Mouse (Mus musculus) stomach, adult 2 months (tissue): ENCODE results near the gene Gipc1. TPM values are rescaled to one million over a fixed set of nuclear protein-coding genes. Genes with fewer than 3 reads are reported as not detected.

Experiments used
- polyA plus RNA-seq: library from polyadenylated mRNA; depleted of rRNA; stranded (reverse); fragments of >200 nt; gene quantifications from 2 replicates; pipeline ENCODE4 v1.2.3, GENCODE M21; 2012; rRNA removed

Gipc1 gene
- polyA plus RNA-seq: 63.4 and 77.2 TPM in 2 replicates

DNA sequence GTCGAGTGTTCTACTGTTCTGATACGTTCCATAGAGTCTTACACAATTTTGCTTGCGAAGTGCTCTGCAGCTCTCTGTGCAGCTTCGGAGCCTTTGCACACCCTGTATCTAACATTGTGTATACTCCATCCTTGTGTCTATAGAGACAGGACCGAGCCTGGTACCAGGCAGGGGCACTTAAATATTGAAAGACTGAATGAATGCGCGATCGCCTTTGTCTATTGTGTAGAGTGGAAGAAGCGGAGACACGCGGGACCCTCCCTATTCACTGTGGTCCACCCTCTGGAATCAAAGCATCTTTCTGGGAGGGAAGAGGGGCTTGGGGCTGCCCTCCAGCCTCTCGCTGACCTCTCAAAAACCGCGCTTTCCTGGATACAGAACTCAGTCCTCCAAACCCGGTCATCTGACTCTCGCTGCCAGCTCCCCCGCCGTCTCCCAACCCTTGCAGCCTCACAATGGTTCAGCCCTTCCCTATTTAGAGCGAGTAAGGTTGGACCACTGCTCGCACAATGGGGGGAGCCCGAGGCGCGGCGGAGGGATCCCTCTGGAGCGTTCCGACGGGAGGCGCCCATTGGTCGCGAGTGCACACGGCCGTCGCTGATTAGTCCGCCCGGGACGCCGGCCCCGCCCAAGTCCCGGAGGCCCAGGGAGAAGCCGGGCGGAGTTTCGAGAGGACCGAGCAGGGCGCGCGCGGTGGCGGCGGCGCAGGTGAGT lies at the start of gene Gipc1:
Gipc1 (plus strand) TSS at position 648 of the 714 bp plus-strand sequence.

DNA sequence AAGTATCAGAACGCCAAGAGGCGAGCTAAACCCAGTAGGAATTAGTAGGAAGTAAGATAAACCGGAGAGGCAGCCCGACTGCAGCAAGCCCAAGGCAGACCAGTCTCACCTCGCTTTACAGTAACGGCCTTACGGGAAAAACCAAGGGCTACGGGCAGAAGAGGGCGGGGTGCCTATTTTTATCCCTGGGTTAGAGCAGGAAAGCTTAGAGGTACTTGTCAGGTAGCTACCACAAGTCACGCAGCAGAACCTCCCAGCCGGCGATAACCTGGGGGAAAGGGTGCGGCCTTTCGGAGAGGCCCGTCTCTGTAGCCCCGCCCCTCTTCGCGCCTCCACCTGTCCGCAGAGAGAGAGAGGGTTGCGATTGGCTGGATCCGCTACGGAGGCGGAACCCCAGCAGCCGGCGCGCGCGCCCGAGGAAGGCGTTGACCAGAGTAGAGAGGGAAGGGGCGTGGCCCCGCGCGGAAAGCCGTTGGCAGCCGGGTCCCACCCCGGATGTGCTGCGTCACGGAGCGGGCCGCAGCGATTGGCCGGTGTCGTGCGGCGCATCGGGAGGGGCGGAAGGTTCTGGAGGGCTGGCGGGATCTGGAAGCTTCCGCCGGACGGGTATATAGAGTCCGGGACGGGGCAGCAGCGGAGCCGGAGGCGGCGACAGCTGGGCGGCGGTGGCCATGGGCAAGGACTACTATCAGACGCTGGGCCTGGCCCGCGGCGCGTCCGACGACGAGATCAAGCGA lies 44.6 kb upstream of the Gipc1 start, which contains the start of the genes Tecr and Dnajb1:
Tecr (minus strand) TSS at position 311 of the 737 bp plus-strand sequence.
Dnajb1 (plus strand) TSS at position 533 of the 737 bp plus-strand sequence.

DNA sequence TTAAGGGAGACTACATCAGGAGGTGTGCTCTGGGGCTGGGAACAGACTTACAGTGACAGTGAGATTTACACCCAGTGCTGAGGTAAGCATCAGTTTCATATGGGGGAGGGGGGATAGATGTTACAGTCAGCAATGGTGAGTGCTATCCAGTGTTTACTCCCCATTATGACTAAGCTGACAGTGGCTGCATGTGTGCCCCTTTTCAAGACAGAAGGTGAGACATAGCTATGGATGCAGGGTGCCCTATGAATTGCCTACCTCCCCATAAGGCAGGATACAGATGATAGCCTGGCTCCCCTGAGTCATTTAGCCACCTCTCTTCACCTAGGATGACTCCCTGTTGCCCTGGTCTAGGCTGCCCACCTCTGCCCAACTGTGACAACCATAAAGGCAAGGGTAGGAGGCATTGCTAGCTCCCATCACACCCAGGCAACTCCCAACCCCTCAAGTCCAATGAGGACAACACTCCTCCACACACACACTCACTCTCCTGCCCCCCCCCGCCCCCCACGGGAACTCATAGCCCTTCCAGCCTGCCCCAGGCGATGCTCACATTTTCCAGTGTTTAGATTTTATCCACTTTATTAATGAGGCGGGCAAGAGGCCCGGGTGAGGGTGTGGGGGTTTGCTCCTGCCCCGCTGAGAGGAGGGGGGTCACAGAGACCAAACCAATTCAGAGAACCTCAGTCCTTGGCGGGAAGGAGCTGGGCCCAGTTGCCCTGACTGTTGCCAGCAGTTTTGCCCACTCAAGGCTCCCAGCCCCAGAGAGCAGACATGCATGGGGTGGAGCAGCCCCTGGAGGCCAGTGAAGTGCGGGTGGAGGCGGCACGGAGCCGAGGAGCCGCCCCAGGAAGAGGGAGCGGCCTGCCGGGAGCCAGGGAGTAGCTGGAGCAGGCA lies 13.7 kb downstream of the Gipc1 start, which contains the start of gene Ptger1:
Ptger1 (plus strand) TSS at position 710 of the 897 bp plus-strand sequence.

DNA sequence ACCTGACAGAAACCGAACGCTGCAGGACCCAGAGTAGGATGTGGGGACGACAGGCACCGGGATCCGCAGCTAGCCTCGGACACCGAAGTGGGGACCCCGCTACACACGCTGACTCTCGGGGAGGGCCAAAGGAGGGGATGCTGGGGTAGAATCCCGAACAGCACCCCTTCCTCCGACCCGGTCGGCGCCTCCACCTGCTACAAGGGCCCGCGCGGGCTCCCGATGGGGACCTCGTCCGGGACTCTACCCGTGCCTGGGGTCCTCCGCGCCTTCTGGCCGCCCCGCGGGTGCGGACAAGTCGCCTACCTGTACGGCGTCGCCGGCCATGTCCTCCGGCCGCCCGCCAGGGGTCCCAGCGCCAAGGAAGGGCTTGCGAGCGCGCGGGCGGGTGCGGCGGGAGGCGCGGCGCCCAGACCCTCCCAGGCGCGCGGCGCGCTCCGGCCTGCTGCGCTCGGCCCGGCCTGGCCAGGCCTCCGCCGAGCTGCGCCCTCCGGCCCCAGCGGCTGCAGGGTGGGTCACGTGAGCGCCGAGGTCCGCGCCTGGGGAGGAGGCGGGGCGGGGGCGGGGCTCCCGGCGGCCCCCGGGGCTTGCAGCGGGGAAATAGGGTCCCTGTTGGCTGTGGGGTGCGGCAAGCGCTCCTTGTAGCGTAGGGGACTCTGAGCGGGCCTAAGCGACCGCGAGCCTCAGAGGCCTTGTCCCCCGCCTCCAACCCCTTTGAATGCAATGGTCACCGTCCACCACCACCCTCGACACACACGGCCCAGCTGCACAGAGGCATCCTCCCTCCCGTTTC lies 46.4 kb downstream of the Gipc1 start, which contains the start of gene Pkn1:
Pkn1 (minus strand) TSS at position 519 of the 793 bp plus-strand sequence.

Other genes with a start within 250 kb of the Gipc1 start
- 0.21 and 0.76 TPM in 2 replicates for gene Scoc, start 194.3 kb upstream of the Gipc1 start, polyA plus RNA-seq
- gene Olfr370, start 116.9 kb upstream of the Gipc1 start, polyA plus RNA-seq: not detected in 2 replicates
- gene Ndufb7, start 86.0 kb upstream of the Gipc1 start, polyA plus RNA-seq: 276 and 408 TPM in 2 replicates
- 362 and 364 TPM in 2 replicates for gene Tecr, start 44.7 kb upstream of the Gipc1 start, polyA plus RNA-seq
- gene Dnajb1, start 44.5 kb upstream of the Gipc1 start, polyA plus RNA-seq: 14.1 and 16.2 TPM in 2 replicates
- gene Ptger1, start 14.0 kb downstream of the Gipc1 start, polyA plus RNA-seq: 9.7 and 11.4 TPM in 2 replicates
- gene Pkn1, start 46.5 kb downstream of the Gipc1 start, polyA plus RNA-seq: 59.5 and 71.9 TPM in 2 replicates
- gene Ddx39, start 62.5 kb downstream of the Gipc1 start, polyA plus RNA-seq: 19.2 and 21.8 TPM in 2 replicates
- gene Adgre5, start 88.6 kb downstream of the Gipc1 start, polyA plus RNA-seq: 20.3 and 23.7 TPM in 2 replicates
- 10.3 and 14.2 TPM in 2 replicates for gene Adgrl1, start 247.4 kb downstream of the Gipc1 start, polyA plus RNA-seq